12 mouse cellular contexts compared by ENCODE assay signal in the genomic region with DNA sequence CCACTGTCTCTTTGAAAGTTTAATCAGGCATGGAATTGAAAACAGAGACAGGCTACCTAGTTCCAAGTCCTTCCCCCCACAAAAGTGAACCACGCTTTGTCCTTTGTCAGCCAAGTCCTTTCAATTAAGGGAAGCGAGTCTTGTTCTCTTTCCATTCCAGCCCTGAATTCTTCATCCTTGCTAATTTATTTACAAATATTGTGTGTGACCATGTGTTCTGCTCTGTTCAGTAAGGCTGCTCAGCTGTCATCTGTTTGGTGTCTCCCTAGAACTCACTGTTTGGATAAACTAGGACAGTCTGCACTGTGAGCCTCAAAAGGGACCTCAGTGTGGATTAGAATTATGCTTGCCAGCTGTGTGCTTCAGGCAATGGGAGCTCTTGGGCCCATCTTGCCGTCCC.
DNase-seq lines count a peak whose midpoint lies in the region; ATAC-seq and TF ChIP-seq lines count a peak whose summit lies in the region.
"Had no signal": no experiment of that assay in that cellular context is flagged by ENCODE, and none has a peak within 500 bp of the region (broad histone marks: within the 10 kb centered on the region; RNA-seq: fewer than 3 reads in every experiment).

No protein-coding gene starts in this region.

- no peaks in the 10 kb centered on the region for H3K36me3 ChIP-seq in embryonic facial prominence, embryonic 15.5 days
- no peaks in the 10 kb centered on the region for H3K36me3 ChIP-seq in hindbrain, embryonic 16.5 days (ENCODE audit: control insufficient read depth, insufficient read depth, low read length)
- H3K36me3 ChIP-seq in midbrain, postnatal 0 days (ENCODE audit: insufficient read depth, low read length), result no peaks in the 10 kb centered on the region
- H3K36me3 ChIP-seq: heart, embryonic 15.5 days; limb, embryonic 13.5 days; neural tube, embryonic 12.5 days had no signal

- WGBS in embryonic facial prominence, embryonic 15.5 days, result 30% methylated on average over 3 of the region's 3 CpGs
- WGBS in hindbrain, embryonic 16.5 days, result 30% methylated on average over 3 of the region's 3 CpGs
- WGBS in midbrain, postnatal 0 days, result 38% methylated on average over 3 of the region's 3 CpGs

- no peak for TF ChIP-seq CTCF in layer of hippocampus, adult 2 months (conservative IDR thresholded peaks at IDR 0.05)
- TF ChIP-seq CTCF in midbrain, postnatal 0 days (IDR thresholded peaks at IDR 0.05), result no peak

- intact Hi-C loops in heart, postnatal 14 days (cut with DNase I), result no loop called here

- H3K4me3 ChIP-seq in layer of hippocampus, adult 2 months, result no peak overlapping the region
- H3K4me3 ChIP-seq in embryonic facial prominence, embryonic 15.5 days (replicated peaks), result no peak overlapping the region
- no peak overlapping the region for H3K4me3 ChIP-seq in hindbrain, embryonic 16.5 days (ENCODE audit: low read length)
- H3K4me3 ChIP-seq in midbrain, postnatal 0 days (ENCODE audit: low read depth, low read length), result no peak overlapping the region
- H3K4me3 ChIP-seq: heart, embryonic 15.5 days; limb, embryonic 13.5 days; neural tube, embryonic 12.5 days had no signal

- no peak overlapping the region for H3K4me2 ChIP-seq in embryonic facial prominence, embryonic 15.5 days (replicated peaks)
- H3K4me2 ChIP-seq in hindbrain, embryonic 16.5 days (ENCODE audit: low read length), result no peak overlapping the region
- no peak overlapping the region for H3K4me2 ChIP-seq in midbrain, postnatal 0 days (ENCODE audit: low read depth, low read length, poor library complexity, severe bottlenecking)
- H3K4me2 ChIP-seq: heart, embryonic 15.5 days; limb, embryonic 13.5 days; neural tube, embryonic 12.5 days had no signal

- H3K9ac ChIP-seq in embryonic facial prominence, embryonic 15.5 days, result no peak overlapping the region
- H3K9ac ChIP-seq in hindbrain, embryonic 16.5 days (ENCODE audit: low read depth, low read length), result no peak overlapping the region
- H3K9ac ChIP-seq in midbrain, postnatal 0 days (replicated peaks; ENCODE audit: low read length, poor library complexity, severe bottlenecking), result no peak overlapping the region
- H3K9ac ChIP-seq: heart, embryonic 15.5 days; limb, embryonic 13.5 days; neural tube, embryonic 12.5 days had no signal

- H3K9me3 ChIP-seq in embryonic facial prominence, embryonic 15.5 days (replicated peaks), result no peaks in the 10 kb centered on the region
- H3K9me3 ChIP-seq in hindbrain, embryonic 16.5 days (ENCODE audit: control insufficient read depth, low read length), result no peaks in the 10 kb centered on the region
- no peaks in the 10 kb centered on the region for H3K9me3 ChIP-seq in midbrain, postnatal 0 days (ENCODE audit: low read length)
- H3K9me3 ChIP-seq: heart, embryonic 15.5 days; limb, embryonic 13.5 days; neural tube, embryonic 12.5 days had no signal

- peaks cover 7% of the 10 kb centered on the region; the same call in 1 of the 2 replicates for H3K4me1 ChIP-seq in embryonic facial prominence, embryonic 15.5 days
- no peaks in the 10 kb centered on the region; the same call in 1 of the 2 replicates for H3K4me1 ChIP-seq in hindbrain, embryonic 16.5 days (ENCODE audit: control insufficient read depth, insufficient read depth, low read depth, low read length)
- H3K4me1 ChIP-seq in midbrain, postnatal 0 days (ENCODE audit: insufficient read depth, low read length), result peaks cover 4% of the 10 kb centered on the region; the same call in 1 of the 2 replicates
- H3K4me1 ChIP-seq: heart, embryonic 15.5 days; limb, embryonic 13.5 days had no signal

- peak; percentile 76 for ATAC-seq in embryonic facial prominence, embryonic 15.5 days (ENCODE audit: insufficient number of reproducible peaks, low FRiP score, low TSS enrichment, low read depth)
- peak; percentile 79; the same call in 1 of the 2 replicates for ATAC-seq in hindbrain, embryonic 16.5 days
- no peak for ATAC-seq in midbrain, postnatal 0 days (ENCODE audit: low FRiP score)

- H3K27ac ChIP-seq in layer of hippocampus, adult 2 months, result no peak overlapping the region
- H3K27ac ChIP-seq in embryonic facial prominence, embryonic 15.5 days (replicated peaks), result no peak overlapping the region
- no peak overlapping the region for H3K27ac ChIP-seq in hindbrain, embryonic 16.5 days (ENCODE audit: low read depth, low read length)
- H3K27ac ChIP-seq in midbrain, postnatal 0 days (ENCODE audit: low read depth, low read length), result no peak overlapping the region
- H3K27ac ChIP-seq: heart, embryonic 15.5 days; limb, embryonic 13.5 days; neural tube, embryonic 12.5 days had no signal

- no peaks in the 10 kb centered on the region for H3K27me3 ChIP-seq in embryonic facial prominence, embryonic 15.5 days
- no peaks in the 10 kb centered on the region for H3K27me3 ChIP-seq in hindbrain, embryonic 16.5 days (replicated peaks; ENCODE audit: control insufficient read depth, insufficient read depth, low read length)
- H3K27me3 ChIP-seq in midbrain, postnatal 0 days (ENCODE audit: insufficient read depth, low read length), result no peaks in the 10 kb centered on the region
- H3K27me3 ChIP-seq: heart, embryonic 15.5 days; limb, embryonic 13.5 days; neural tube, embryonic 12.5 days had no signal

- peak; percentile 19 to 39 for DNase-seq in layer of hippocampus, adult 2 months (ENCODE audit: low spot score in 2 of 2)
- DNase-seq in layer of hippocampus, postnatal 25 days (ENCODE audit: extremely low spot score in 1 of 2, low spot score in 1 of 2), result no peak
- DNase-seq in midbrain, postnatal 0 days (ENCODE audit: low spot score), result peak; percentile 34
- no peak for DNase-seq in heart, postnatal 14 days
- no peak for DNase-seq in adrenal gland, postnatal 36 days
- DNase-seq: kidney, adult 9 months; lung, postnatal 14 days had no signal

Comparison
In these comparisons a context has a peak if more than half of its experiments do, and no peak if none do; other contexts are left out.
1. DNase-seq: peak in layer of hippocampus, adult 2 months (2 of 2) and midbrain, postnatal 0 days (single experiment); none in layer of hippocampus, postnatal 25 days (0 of 2), heart, postnatal 14 days (0 of 2) and adrenal gland, postnatal 36 days (0 of 2).